Mouse (Mus musculus) erythroblast, embryonic 14.5 days (primary cell): ENCODE results near the gene Olfr353. TPM values are rescaled to one million over a fixed set of nuclear protein-coding genes. Genes with fewer than 3 reads are reported as not detected.

Experiments used
- H3K27me3 ChIP-seq: 2 replicates; pipeline ENCODE4 v1.6.1; 2012; ENCODE audit warnings: inconsistent platforms; ENCODE audit not compliant: control insufficient read depth
- H3K36me3 ChIP-seq: 2 replicates; pipeline ENCODE4 v1.6.1; 2012; ENCODE audit warnings: mild to moderate bottlenecking, inconsistent platforms; ENCODE audit not compliant: control insufficient read depth
- H3K4me1 ChIP-seq: 2 replicates; pipeline ENCODE4 v1.6.1; 2012; ENCODE audit warnings: inconsistent platforms; ENCODE audit not compliant: control insufficient read depth
- H3K4me3 ChIP-seq: replicated peaks from 2 replicates; pipeline ENCODE3; 2012; ENCODE audit warnings: moderate library complexity, mild to moderate bottlenecking, inconsistent platforms
- H3K9me3 ChIP-seq: 2 replicates; pipeline ENCODE4 v1.6.1; 2012; ENCODE audit warnings: low read length, inconsistent platforms, mixed read lengths; ENCODE audit not compliant: control insufficient read depth
- GATA1 ChIP-seq: IDR thresholded peaks from 2 replicates; pipeline ENCODE4 v1.6.1; 2012; ENCODE audit warnings: low read length, inconsistent platforms, mixed read lengths
- TAL1 ChIP-seq: IDR thresholded peaks from 3 replicates; pipeline ENCODE4 v1.6.1; 2012; ENCODE audit warnings: low read length, inconsistent platforms, mixed read lengths
- polyA plus RNA-seq: library from polyadenylated mRNA; stranded (reverse); fragments of >175 nt; gene quantifications from 2 replicates; pipeline ENCODE4 v1.2.3, GENCODE M21; 2012

Olfr353 gene
- not detected in 2 replicates for polyA plus RNA-seq

- H3K4me1 ChIP-seq = no peaks in the 10 kb centered on the region
- no peak for TF ChIP-seq TAL1
- TF ChIP-seq GATA1 = no peak
- H3K4me3 ChIP-seq = no peak within 1 kb of the TSS
- no peaks in the 10 kb centered on the region; the same call in 1 of the 2 replicates for H3K9me3 ChIP-seq
- no peaks in the 10 kb centered on the region for H3K27me3 ChIP-seq
- no peaks in the 10 kb centered on the region for H3K36me3 ChIP-seq
Measured at GRCm38 (mm10) chr2:36892836-36893235, at the start of gene Olfr353. Olfr353 (minus strand) TSS chr2:36892936.

GRCm38 (mm10) chr2:36936821-36937220, 44.1 kb upstream of the Olfr353 start, which contains the start of gene Olfr356:
Olfr356 (plus strand) TSS chr2:36937121.
- Histone ChIP-seq H3K9me3 (peaks cover 8% of the 10 kb centered on the region; the same call in 1 of the 2 replicates), H3K27me3 (no peaks in the 10 kb centered on the region)
- no peak for TF ChIP-seq TAL1
- TF ChIP-seq GATA1 = no peak

GRCm38 (mm10) chr2:36928797-36929196, 36.1 kb upstream of the Olfr353 start, which contains the start of gene Olfr355:
Olfr355 (minus strand) TSS chr2:36928897.
- TF ChIP-seq GATA1 (no peak), TAL1 (no peak)
- H3K27me3 ChIP-seq = no peaks in the 10 kb centered on the region
- no peak within 1 kb of the TSS for H3K4me3 ChIP-seq
- H3K9me3 ChIP-seq = peaks cover 2% of the 10 kb centered on the region; the same call in 1 of the 2 replicates
- H3K36me3 ChIP-seq = no peaks in the 10 kb centered on the region
- H3K4me1 ChIP-seq = no peaks in the 10 kb centered on the region

More at GRCm38 (mm10) chr2:36936821-36937220, 44.1 kb upstream of the Olfr353 start, which contains the start of gene Olfr356:
- H3K4me1 ChIP-seq = no peaks in the 10 kb centered on the region
- H3K36me3 ChIP-seq = no peaks in the 10 kb centered on the region
- H3K4me3 ChIP-seq = no peak within 1 kb of the TSS

GRCm38 (mm10) chr2:36905380-36905779, 12.6 kb upstream of the Olfr353 start, which contains the start of gene Olfr354:
Olfr354 (plus strand) TSS chr2:36905680.
- Histone ChIP-seq H3K9me3 (peaks cover 14% of the 10 kb centered on the region), H3K27me3 (no peaks in the 10 kb centered on the region), H3K36me3 (no peaks in the 10 kb centered on the region), H3K4me1 (no peaks in the 10 kb centered on the region), H3K4me3 (no peak within 1 kb of the TSS)
- TF ChIP-seq TAL1 = no peak
- no peak for TF ChIP-seq GATA1

- no peak overlapping the region for H3K4me3 ChIP-seq
- no peaks in the 10 kb centered on the region for H3K36me3 ChIP-seq
- H3K27me3 ChIP-seq = no peaks in the 10 kb centered on the region
- no peaks in the 10 kb centered on the region for H3K4me1 ChIP-seq
- TF ChIP-seq TAL1 = no peak
- TF ChIP-seq GATA1 = no peak
- peaks cover 6% of the 10 kb centered on the region for H3K9me3 ChIP-seq
Measured at GRCm38 (mm10) chr2:36897114-36897513, 4.4 kb upstream of the Olfr353 start.

GRCm38 (mm10) chr2:36868160-36868559, 24.6 kb downstream of the Olfr353 start, which contains the start of gene Olfr352:
Olfr352 (plus strand) TSS chr2:36868460.
- Histone ChIP-seq H3K4me3 (no peak within 1 kb of the TSS), H3K4me1 (no peaks in the 10 kb centered on the region), H3K27me3 (no peaks in the 10 kb centered on the region), H3K36me3 (no peaks in the 10 kb centered on the region), H3K9me3 (peaks cover 10% of the 10 kb centered on the region)
- no peak for TF ChIP-seq GATA1
- no peak for TF ChIP-seq TAL1

- Histone ChIP-seq H3K27me3 (no peaks in the 10 kb centered on the region), H3K4me3 (no peak within 1 kb of the TSS), H3K9me3 (peaks cover 11% of the 10 kb centered on the region), H3K4me1 (no peaks in the 10 kb centered on the region), H3K36me3 (no peaks in the 10 kb centered on the region)
- no peak for TF ChIP-seq TAL1
- TF ChIP-seq GATA1 = no peak
Measured at GRCm38 (mm10) chr2:36862560-36862959, 30.2 kb downstream of the Olfr353 start, which contains the start of gene Olfr351. Olfr351 (minus strand) TSS chr2:36862660.

GRCm38 (mm10) chr2:36846010-36846409, 46.7 kb downstream of the Olfr353 start, which contains the start of gene Olfr350:
Olfr350 (plus strand) TSS chr2:36846310.
- no peaks in the 10 kb centered on the region for H3K27me3 ChIP-seq
- H3K4me3 ChIP-seq = no peak within 1 kb of the TSS
- H3K9me3 ChIP-seq = 0 out of 2 replicates have a peak, but pooled peaks cover 4% of the 10 kb centered on the region
- no peaks in the 10 kb centered on the region for H3K4me1 ChIP-seq
- TF ChIP-seq TAL1 (no peak), GATA1 (no peak)
- H3K36me3 ChIP-seq = no peaks in the 10 kb centered on the region

Other genes starting within 250 kb of the Olfr353 start
- 0.02 TPM in 1 of 2 replicates, not detected in the other for gene Olfr346, start 207.1 kb downstream of the Olfr353 start, polyA plus RNA-seq
- not detected in 2 replicates for gene Olfr347, start 161.0 kb downstream of the Olfr353 start, polyA plus RNA-seq
- not detected in 2 replicates for gene Olfr348, start 108.7 kb downstream of the Olfr353 start, polyA plus RNA-seq
- gene Olfr50, start 102.4 kb downstream of the Olfr353 start, polyA plus RNA-seq = not detected in 2 replicates
- not detected in 2 replicates for gene Olfr3, start 75.9 kb downstream of the Olfr353 start, polyA plus RNA-seq
- gene Olfr350, start 46.6 kb downstream of the Olfr353 start, polyA plus RNA-seq = 0.04 TPM in 1 of 2 replicates, not detected in the other
- gene Olfr351, start 30.3 kb downstream of the Olfr353 start, polyA plus RNA-seq = not detected in 2 replicates
- not detected in 2 replicates for gene Olfr352, start 24.5 kb downstream of the Olfr353 start, polyA plus RNA-seq
- not detected in 2 replicates for gene Olfr354, start 12.7 kb upstream of the Olfr353 start, polyA plus RNA-seq
- gene Olfr355, start 36.0 kb upstream of the Olfr353 start, polyA plus RNA-seq = not detected in 2 replicates
- not detected in 2 replicates for gene Olfr356, start 44.2 kb upstream of the Olfr353 start, polyA plus RNA-seq
- gene Olfr357, start 100.9 kb upstream of the Olfr353 start, polyA plus RNA-seq = not detected in 2 replicates
- gene Olfr358, start 116.4 kb upstream of the Olfr353 start, polyA plus RNA-seq = 0.01 TPM in 1 of 2 replicates, not detected in the other
- gene Olfr360, start 172.8 kb upstream of the Olfr353 start, polyA plus RNA-seq = not detected in 2 replicates
- not detected in 2 replicates for gene Olfr361, start 196.4 kb upstream of the Olfr353 start, polyA plus RNA-seq
- not detected in 2 replicates for gene Olfr362, start 225.0 kb upstream of the Olfr353 start, polyA plus RNA-seq
- gene Olfr364-ps1, start 246.4 kb upstream of the Olfr353 start, polyA plus RNA-seq = not detected in 2 replicates